Mouse (Mus musculus) embryonic fibroblast, embryonic 13.5 days (primary cell): ENCODE measurements around the gene Gm49333.

Experiments used
- CTCF ChIP-seq: IDR thresholded peaks from 2 replicates; pipeline ENCODE4 v1.5.1; 2011; ENCODE audit warnings: mild to moderate bottlenecking, control low read depth, low read length, moderate library complexity, borderline replicate concordance; ENCODE audit not compliant: insufficient read depth
- POLR2A ChIP-seq: IDR thresholded peaks from 2 replicates; pipeline ENCODE4 v1.6.1; 2011; ENCODE audit warnings: low read depth, mild to moderate bottlenecking, control low read depth, low read length, moderate library complexity

GRCm38 (mm10) chr16:20673706-20674303, 62.4 kb downstream of the Gm49333 start:
- TF ChIP-seq CTCF: no peak
- TF ChIP-seq POLR2A: no peak; the same call in 1 of the 2 replicates
